Comparison of ENCODE assay signal across 19 mouse cellular contexts in the genomic region with DNA sequence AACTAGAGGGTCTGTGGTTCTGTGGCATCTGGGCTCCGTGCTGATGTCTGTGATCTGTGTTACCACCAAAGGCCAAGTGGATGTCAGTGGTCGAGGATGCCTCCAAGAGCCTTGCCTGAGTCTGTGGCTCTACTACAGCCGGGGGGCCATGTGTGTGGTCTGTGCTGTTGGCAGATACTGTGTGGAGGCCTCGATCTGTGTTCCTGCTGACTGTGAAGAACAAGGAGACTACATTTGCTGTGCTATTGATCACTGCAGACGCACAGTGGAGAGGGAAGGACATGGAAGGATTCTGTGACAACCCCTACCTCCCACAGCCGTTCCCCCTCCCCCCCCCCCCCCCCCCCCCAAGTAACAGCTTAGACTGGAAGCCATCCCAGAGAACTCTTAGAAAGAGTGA. TPM values are rescaled to one million over a fixed set of nuclear protein-coding genes. Genes with fewer than 3 reads are reported as not detected.
"Had no signal": no experiment of that assay in that cellular context is flagged by ENCODE, and none has a peak within 500 bp of the region (broad histone marks: within the 10 kb centered on the region; RNA-seq: fewer than 3 reads in every experiment).

No protein-coding gene starts in this region.

RNA-seq across cellular contexts. Expression of a gene that starts 29.0 kb away (rescaled TPM):
- total RNA-seq: megakaryocyte progenitor cell, adult 5-6 weeks; monocyte, adult 5-6 weeks; neutrophil, adult 5-6 weeks had no signal
- polyA plus RNA-seq: liver, embryonic 11.5 days; liver, embryonic 13.5 days; liver, embryonic 15.5 days; liver, postnatal 0 days; lung, adult 2 months; lung, embryonic 15.5 days; lung, postnatal 0 days; macrophage; midbrain, embryonic 14.5 days; neural tube, embryonic 14.5 days; spleen, adult 2 months; stomach, embryonic 15.5 days; stomach, postnatal 0 days; testis, adult 2 months; thymus, adult 2 months; urinary bladder, adult 2 months had no signal

RNA-seq across cellular contexts. Expression of a gene that starts 42.4 kb away (rescaled TPM):
- total RNA-seq: megakaryocyte progenitor cell, adult 5-6 weeks; monocyte, adult 5-6 weeks; neutrophil, adult 5-6 weeks had no signal
- polyA plus RNA-seq: liver, embryonic 11.5 days; liver, embryonic 13.5 days; liver, embryonic 15.5 days; liver, postnatal 0 days; lung, adult 2 months; lung, embryonic 15.5 days; lung, postnatal 0 days; macrophage; midbrain, embryonic 14.5 days; neural tube, embryonic 14.5 days; spleen, adult 2 months; stomach, embryonic 15.5 days; stomach, postnatal 0 days; thymus, adult 2 months; urinary bladder, adult 2 months had no signal

RNA-seq across cellular contexts. Expression of a gene that starts 53.2 kb away (rescaled TPM):
- total RNA-seq: megakaryocyte progenitor cell, adult 5-6 weeks; monocyte, adult 5-6 weeks; neutrophil, adult 5-6 weeks had no signal
- polyA plus RNA-seq: liver, embryonic 11.5 days; liver, embryonic 13.5 days; liver, embryonic 15.5 days; liver, postnatal 0 days; lung, adult 2 months; lung, embryonic 15.5 days; lung, postnatal 0 days; macrophage; neural tube, embryonic 14.5 days; spleen, adult 2 months; stomach, embryonic 15.5 days; stomach, postnatal 0 days; thymus, adult 2 months; urinary bladder, adult 2 months had no signal
